Mouse (Mus musculus): Measurements from ENCODE around the gene Jag2. TPM values are rescaled to one million over a fixed set of nuclear protein-coding genes. Genes with fewer than 3 reads are reported as not detected.

Jag2 gene
- polyA plus RNA-seq, 1 experiment: 6.4 TPM

GRCm38 (mm10) chr12:112868178-112869087, 61.1 kb downstream of the Jag2 start, which contains the start of gene Gpr132:
Gpr132 (minus strand) TSS chr12:112868228.
- TF ChIP-seq POLR2A (IDR thresholded peaks at IDR 0.05; ENCODE audit: borderline replicate concordance, control insufficient read depth, low read depth, low read length) (no peak), CTCF (IDR thresholded peaks at IDR 0.05; ENCODE audit: control insufficient read depth, insufficient read depth, low read length) (no peak)
- 41% methylated on average over 13 of the region's 13 CpGs for WGBS
- Histone ChIP-seq H3K27ac (ENCODE audit: control insufficient read depth, insufficient read depth, low read depth, low read length, poor library complexity) (peak within 1 kb of the TSS; percentile 65), H3K4me3 (replicated peaks; ENCODE audit: control insufficient read depth, low read depth, low read length) (no peak within 1 kb of the TSS), H3K4me1 (ENCODE audit: control insufficient read depth, insufficient read depth, low read length) (peaks cover 15% of the 10 kb centered on the region)

DNA sequence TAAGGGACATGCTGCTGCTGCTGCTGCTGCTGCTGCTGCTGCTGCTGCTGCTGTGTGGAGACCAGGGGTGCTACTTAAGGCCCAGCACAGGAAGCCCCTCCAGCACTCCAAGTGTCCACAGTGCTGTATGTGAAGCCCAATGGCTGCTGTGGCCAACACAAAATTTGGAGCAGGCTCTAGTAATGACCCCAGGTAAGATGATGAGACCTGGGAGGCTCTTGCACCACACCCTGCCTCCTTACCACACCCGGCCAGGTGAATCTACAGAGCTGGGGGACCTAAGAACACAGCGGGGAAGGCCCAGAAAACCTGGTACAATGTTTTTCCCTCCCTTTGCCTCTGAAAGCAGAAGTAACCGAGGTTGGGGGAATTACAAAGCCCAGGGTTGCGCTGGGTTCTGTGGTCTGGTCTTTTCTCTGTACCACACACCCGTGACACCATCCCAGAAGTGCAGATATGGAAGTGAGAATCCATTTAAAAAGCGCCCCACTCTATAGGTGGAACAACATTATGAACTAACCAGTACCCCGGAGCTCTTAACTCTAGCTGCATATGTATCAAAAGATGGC, 62.4 kb downstream of the Jag2 start:
- TF ChIP-seq POLR2A (IDR thresholded peaks at IDR 0.05; ENCODE audit: borderline replicate concordance, control insufficient read depth, low read depth, low read length) (no peak), CTCF (IDR thresholded peaks at IDR 0.05; ENCODE audit: control insufficient read depth, insufficient read depth, low read length) (no peak)
- peak overlapping the region; percentile 65 for H3K27ac ChIP-seq (ENCODE audit: control insufficient read depth, insufficient read depth, low read depth, low read length, poor library complexity)
- no peak overlapping the region for H3K4me3 ChIP-seq (replicated peaks; ENCODE audit: control insufficient read depth, low read depth, low read length)
- 5% methylated on average over 7 of the region's 7 CpGs for WGBS
- peaks cover 15% of the 10 kb centered on the region for H3K4me1 ChIP-seq (ENCODE audit: control insufficient read depth, insufficient read depth, low read length)

DNA sequence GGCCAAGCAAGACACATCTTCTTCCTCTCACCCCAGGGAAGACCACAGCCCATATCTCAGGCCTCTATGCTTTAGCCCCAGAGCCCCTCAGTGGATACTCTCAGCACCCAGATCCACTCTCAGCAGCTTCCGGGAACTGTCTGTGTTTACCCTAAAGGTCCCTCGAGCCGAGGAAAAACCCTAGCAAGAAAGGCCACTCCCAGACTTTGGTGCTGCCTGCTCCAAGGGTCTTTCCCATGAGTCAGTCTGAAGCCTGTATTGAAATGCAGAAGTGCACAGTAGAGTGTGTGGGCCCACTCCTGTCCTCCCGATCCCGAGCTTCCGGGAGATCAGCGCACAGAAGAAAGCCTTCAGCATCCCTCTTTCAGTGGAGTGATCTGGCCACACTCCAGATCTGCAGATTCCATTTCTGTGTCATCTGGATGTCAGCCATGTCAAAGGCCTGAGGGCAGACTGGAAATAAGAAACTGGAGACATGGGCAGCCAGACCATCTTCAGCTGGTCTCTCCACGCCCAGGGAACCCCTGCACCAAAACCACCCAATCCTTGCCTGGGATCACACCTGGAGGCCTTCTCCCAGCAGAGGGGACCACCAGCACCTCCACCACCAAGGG, 63.0 kb downstream of the Jag2 start:
- WGBS: 63% methylated on average over 8 of the region's 8 CpGs
- Histone ChIP-seq H3K4me3 (replicated peaks; ENCODE audit: control insufficient read depth, low read depth, low read length) (no peak overlapping the region), H3K27ac (ENCODE audit: control insufficient read depth, insufficient read depth, low read depth, low read length, poor library complexity) (peak overlapping the region; percentile 65), H3K4me1 (ENCODE audit: control insufficient read depth, insufficient read depth, low read length) (peaks cover 15% of the 10 kb centered on the region)
- TF ChIP-seq POLR2A (IDR thresholded peaks at IDR 0.05; ENCODE audit: borderline replicate concordance, control insufficient read depth, low read depth, low read length) (no peak), CTCF (IDR thresholded peaks at IDR 0.05; ENCODE audit: control insufficient read depth, insufficient read depth, low read length) (no peak)

DNA sequence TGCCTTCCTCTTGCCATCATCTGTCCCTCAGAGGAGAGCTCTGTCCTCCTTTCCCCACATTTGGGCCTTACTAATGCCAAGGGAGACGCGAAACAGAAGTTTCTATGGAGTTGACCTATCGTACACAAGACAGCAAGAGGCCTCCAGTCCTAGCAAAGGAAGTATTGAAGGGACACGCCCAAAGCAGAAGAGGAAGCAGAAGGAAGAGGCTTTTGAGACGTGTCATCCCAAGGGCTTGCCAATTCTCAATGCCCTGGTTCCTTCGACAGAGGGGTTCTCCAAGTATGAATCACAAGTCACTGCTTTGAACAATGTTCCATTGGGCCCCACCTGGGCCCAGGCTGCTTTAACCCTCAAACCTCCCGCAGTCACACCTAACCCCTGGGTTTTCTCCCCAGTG, 64.8 kb downstream of the Jag2 start:
- 29% methylated on average over 7 of the region's 7 CpGs for WGBS
- peak overlapping the region; percentile 52 for H3K27ac ChIP-seq (ENCODE audit: control insufficient read depth, insufficient read depth, low read depth, low read length, poor library complexity)

GRCm38 (mm10) chr12:112861911-112862321, 67.7 kb downstream of the Jag2 start:
- H3K4me3 ChIP-seq (replicated peaks; ENCODE audit: control insufficient read depth, low read depth, low read length): no peak overlapping the region
- TF ChIP-seq CTCF (IDR thresholded peaks at IDR 0.05; ENCODE audit: control insufficient read depth, insufficient read depth, low read length) (no peak), POLR2A (IDR thresholded peaks at IDR 0.05; ENCODE audit: borderline replicate concordance, control insufficient read depth, low read depth, low read length) (no peak)
- H3K27ac ChIP-seq (ENCODE audit: control insufficient read depth, insufficient read depth, low read depth, low read length, poor library complexity): peak overlapping the region; percentile 8; the same call in 1 of the 2 replicates
- peaks cover 17% of the 10 kb centered on the region for H3K4me1 ChIP-seq (ENCODE audit: control insufficient read depth, insufficient read depth, low read length)
- 62% methylated on average over 9 of the region's 9 CpGs for WGBS

More for the DNA sequence above, 64.8 kb downstream of the Jag2 start:
- TF ChIP-seq POLR2A (IDR thresholded peaks at IDR 0.05; ENCODE audit: borderline replicate concordance, control insufficient read depth, low read depth, low read length): no peak
- no peak for TF ChIP-seq CTCF (IDR thresholded peaks at IDR 0.05; ENCODE audit: control insufficient read depth, insufficient read depth, low read length)
- Histone ChIP-seq H3K4me1 (ENCODE audit: control insufficient read depth, insufficient read depth, low read length) (peaks cover 14% of the 10 kb centered on the region), H3K4me3 (replicated peaks; ENCODE audit: control insufficient read depth, low read depth, low read length) (no peak overlapping the region)

DNA sequence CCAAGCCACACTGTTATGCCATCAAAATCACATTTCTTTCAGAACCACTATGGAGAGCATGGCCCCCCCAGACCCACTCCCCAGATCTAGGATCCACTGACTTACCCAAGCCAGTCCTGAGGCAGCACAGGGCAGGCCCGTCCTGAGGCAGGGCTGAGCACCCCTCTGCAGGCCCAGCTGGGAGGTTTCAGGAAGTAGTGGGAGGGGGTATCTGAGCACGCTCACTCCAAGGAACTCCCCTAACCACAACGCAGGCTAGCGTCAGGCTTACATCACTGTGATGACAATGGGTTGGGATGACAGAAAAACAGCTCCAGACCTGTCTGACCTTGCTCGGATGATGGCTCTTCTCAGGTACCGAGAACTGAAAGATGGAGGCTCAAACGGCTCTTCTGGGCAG, 68.8 kb downstream of the Jag2 start:
- TF ChIP-seq CTCF (IDR thresholded peaks at IDR 0.05; ENCODE audit: control insufficient read depth, insufficient read depth, low read length) (no peak), POLR2A (IDR thresholded peaks at IDR 0.05; ENCODE audit: borderline replicate concordance, control insufficient read depth, low read depth, low read length) (peak; percentile 64; the same call in 1 of the 2 replicates)
- H3K27ac ChIP-seq (ENCODE audit: control insufficient read depth, insufficient read depth, low read depth, low read length, poor library complexity): peak overlapping the region; percentile 35

GRCm38 (mm10) chr12:112859930-112860329, 69.6 kb downstream of the Jag2 start:
- peaks cover 15% of the 10 kb centered on the region for H3K4me1 ChIP-seq (ENCODE audit: control insufficient read depth, insufficient read depth, low read length)
- no peak for TF ChIP-seq POLR2A (IDR thresholded peaks at IDR 0.05; ENCODE audit: borderline replicate concordance, control insufficient read depth, low read depth, low read length)
- TF ChIP-seq CTCF (IDR thresholded peaks at IDR 0.05; ENCODE audit: control insufficient read depth, insufficient read depth, low read length): no peak
- WGBS: under 1% methylated on average over 8 of the region's 8 CpGs
- peak overlapping the region; percentile 11 for H3K27ac ChIP-seq (ENCODE audit: control insufficient read depth, insufficient read depth, low read depth, low read length, poor library complexity)
- peak overlapping the region; percentile 47 for H3K4me3 ChIP-seq (replicated peaks; ENCODE audit: control insufficient read depth, low read depth, low read length)

More for the DNA sequence above, 68.8 kb downstream of the Jag2 start:
- peak overlapping the region; percentile 47 for H3K4me3 ChIP-seq (replicated peaks; ENCODE audit: control insufficient read depth, low read depth, low read length)
- peaks cover 17% of the 10 kb centered on the region for H3K4me1 ChIP-seq (ENCODE audit: control insufficient read depth, insufficient read depth, low read length)
- 8% methylated on average over 7 of the region's 7 CpGs for WGBS
